Mouse (Mus musculus): Measurements from ENCODE around the gene Nav2.

GRCm38 (mm10) chr7:49560012-49560411 lies 651.5 kb downstream of the Nav2 start:
- TF ChIP-seq CTCF (IDR thresholded peaks at IDR 0.05; ENCODE audit: borderline replicate concordance, control insufficient read depth, extremely low read depth, insufficient read depth, low read length, poor library complexity) (no peak), POLR2A (IDR thresholded peaks at IDR 0.05; ENCODE audit: control insufficient read depth, extremely low read depth, insufficient read depth, low read length, poor library complexity) (no peak)
